Mouse (Mus musculus) cerebellum, postnatal 10 days (tissue): ENCODE results near the gene Mnt.

Experiments
- DNase-seq, 2 experiments: peaks; one replicate each; pipeline ENCODE4 v3.0.0; 2021; ENCODE audit warnings: mixed read lengths in 2 of 2

Gene Mnt

GRCm38 (mm10) chr11:74832503-74833143 is 1.9 kb downstream of the Mnt start:
- peak; percentile 72 to 75 for DNase-seq

- no peak for DNase-seq
These were observed 3.0 kb downstream of the Mnt start for GRCm38 (mm10) chr11:74833536-74834358.

GRCm38 (mm10) chr11:74834359-74834638 is 3.6 kb downstream of the Mnt start:
- DNase-seq = no peak

- no peak for DNase-seq
These were observed 4.0 kb downstream of the Mnt start for GRCm38 (mm10) chr11:74834650-74835277.

GRCm38 (mm10) chr11:74835593-74836224 is 5.0 kb downstream of the Mnt start:
- DNase-seq = peak in 1 of 2 experiments; percentile 42

GRCm38 (mm10) chr11:74836225-74837055 is 5.7 kb downstream of the Mnt start:
- DNase-seq = no peak

- DNase-seq = no peak
These were observed 6.5 kb downstream of the Mnt start for GRCm38 (mm10) chr11:74837056-74837693.

- peak; percentile 91 to 93 for DNase-seq
These were observed 7.1 kb downstream of the Mnt start for GRCm38 (mm10) chr11:74837694-74838431.

- peak; percentile 91 to 94 for DNase-seq
These were observed 7.7 kb downstream of the Mnt start for GRCm38 (mm10) chr11:74838441-74838840.

GRCm38 (mm10) chr11:74838971-74839370 is 8.3 kb downstream of the Mnt start:
- DNase-seq = peak in 1 of 2 experiments; percentile 39

GRCm38 (mm10) chr11:74839860-74840715 is 9.4 kb downstream of the Mnt start:
- DNase-seq = no peak

GRCm38 (mm10) chr11:74840739-74841138 is 10.0 kb downstream of the Mnt start:
- DNase-seq = no peak

- DNase-seq = peak; percentile 55
These were observed 10.6 kb downstream of the Mnt start for GRCm38 (mm10) chr11:74841366-74841765.

- DNase-seq = peak in 1 of 2 experiments; percentile 40
These were observed 11.3 kb downstream of the Mnt start for GRCm38 (mm10) chr11:74842045-74842444.

- DNase-seq = peak; percentile 80 to 89
These were observed 12.1 kb downstream of the Mnt start for GRCm38 (mm10) chr11:74842656-74843434.

- peak; percentile 56 to 69 for DNase-seq
These were observed 12.7 kb downstream of the Mnt start for GRCm38 (mm10) chr11:74843435-74843714.

GRCm38 (mm10) chr11:74843761-74844160 is 13.0 kb downstream of the Mnt start:
- DNase-seq = no peak

- DNase-seq = no peak
These were observed 15.1 kb downstream of the Mnt start for GRCm38 (mm10) chr11:74845784-74846183.

- peak; percentile 91 to 94 for DNase-seq
These were observed 17.3 kb downstream of the Mnt start for GRCm38 (mm10) chr11:74847919-74848521.
